Mouse (Mus musculus) layer of hippocampus, adult 18-20 months (tissue): Measurements from ENCODE around the gene Hsd3b6. TPM values are rescaled to one million over a fixed set of nuclear protein-coding genes. Genes with fewer than 3 reads are reported as not detected.
"Not testable (repeated sequence)": the region's sequence is repeated elsewhere in the genome, so short reads cannot be mapped to it uniquely, and the experiment has no call there.

ENCODE experiments used
- DNase-seq, 2 experiments: peaks; one replicate each; pipeline ENCODE4 v3.0.0; 2022; ENCODE audit warnings: low spot score in 2 of 2
- long read RNA-seq: library from polyadenylated mRNA; stranded (forward); transcript quantifications from one replicate; pipeline ENCODE4 v2.0.0, GENCODE M21; 2021
- total RNA-seq, 2 experiments: library from RNA; stranded (reverse); gene quantifications; 2 replicates each; pipeline ENCODE4 v1.2.3; 2021

The Hsd3b6 gene
- total RNA-seq, result not detected
- long read RNA-seq, result 0 reads

DNA sequence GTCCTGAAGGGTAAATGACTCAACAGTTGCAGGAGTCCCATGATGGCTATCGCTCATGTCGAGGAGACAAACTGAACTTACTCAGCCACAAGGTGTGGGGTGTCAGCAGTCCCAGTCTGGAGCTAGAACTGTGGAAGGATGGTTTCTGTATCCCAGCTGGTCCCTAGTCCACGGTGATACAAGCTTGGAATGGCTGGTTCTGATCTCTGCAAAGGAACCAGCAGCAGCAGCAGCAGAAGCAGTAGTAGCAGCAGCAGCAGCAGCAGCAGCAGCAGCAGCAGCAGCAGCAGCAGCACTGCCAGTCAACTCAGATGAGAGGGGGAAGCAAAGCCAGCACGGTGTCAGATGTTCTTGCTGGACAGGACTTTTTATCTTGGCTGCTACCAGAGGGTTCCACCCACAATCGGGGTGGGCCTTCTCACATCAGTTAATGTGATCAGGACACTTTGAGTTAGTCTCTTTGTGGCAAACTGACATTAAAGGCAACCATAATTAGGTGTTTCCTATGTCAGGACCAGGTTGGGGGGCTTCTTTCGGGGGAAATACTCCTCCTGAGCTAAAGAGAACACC is at the start of gene Hsd3b6:
TSS of gene Hsd3b6 (minus strand) at position 343 of the 570 bp plus-strand sequence.
- no peak for DNase-seq

DNA sequence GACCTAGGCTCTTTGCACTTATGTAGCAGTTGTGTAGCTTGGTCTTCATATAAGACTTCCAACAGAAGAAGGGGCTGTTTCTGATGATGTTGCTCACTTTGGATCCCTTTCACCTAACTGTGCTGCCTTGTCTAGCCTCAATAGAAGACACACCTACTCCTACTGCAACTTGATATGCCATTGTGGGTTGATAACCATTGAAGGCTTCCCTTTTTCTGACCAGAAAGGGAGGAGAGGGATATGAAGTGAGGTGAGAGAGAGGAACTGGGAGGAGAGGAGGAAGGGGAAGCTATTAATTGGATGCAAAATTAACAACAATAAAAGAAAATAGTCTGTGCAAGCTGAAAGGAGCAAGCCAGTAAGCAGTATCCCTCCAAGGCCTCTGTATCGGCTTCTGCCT is 48.6 kb upstream of the Hsd3b6 start:
- no peak for DNase-seq

DNA sequence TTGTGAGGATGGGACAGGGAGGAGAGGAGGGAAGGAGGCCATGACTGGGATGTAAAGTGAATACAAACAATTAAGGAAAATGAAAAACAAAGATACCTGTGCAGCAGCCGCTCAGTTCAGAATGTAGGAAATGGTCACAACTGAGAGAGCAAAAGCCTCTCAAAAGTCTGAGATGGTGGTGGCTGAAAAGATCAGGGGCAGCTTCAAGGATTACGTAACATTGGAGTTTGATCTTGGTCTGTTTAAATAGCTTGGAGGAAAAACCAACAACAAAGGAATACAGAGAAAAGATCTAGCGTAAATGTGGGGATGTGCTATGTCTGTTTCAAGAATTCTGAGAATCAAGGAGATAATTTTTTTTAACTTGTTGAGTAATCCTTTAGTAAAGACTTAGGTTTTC is 45.3 kb upstream of the Hsd3b6 start, which contains the start of gene Hsd3b1:
TSS of gene Hsd3b1 (minus strand) at position 219 of the 400 bp plus-strand sequence.
- no peak for DNase-seq

DNA sequence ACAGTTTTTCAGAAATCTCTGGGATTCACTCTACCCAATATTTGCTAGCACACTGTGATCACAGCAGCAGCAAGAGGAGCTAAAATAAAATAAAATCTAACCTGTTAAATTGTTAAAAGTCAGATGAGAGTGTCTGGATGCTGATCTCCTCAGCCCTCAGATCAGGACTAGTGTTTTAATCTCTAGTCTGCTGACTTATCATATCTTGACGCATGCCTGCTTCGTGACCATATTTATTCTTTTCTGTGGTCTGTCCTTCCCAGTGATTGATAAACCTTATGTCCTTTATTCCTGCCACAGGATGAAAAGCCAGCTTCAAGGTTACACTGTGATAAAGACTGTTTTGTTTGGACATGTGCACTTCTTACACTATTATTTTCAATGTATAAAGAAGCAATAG is 43.8 kb upstream of the Hsd3b6 start:
- DNase-seq, result no peak

DNA sequence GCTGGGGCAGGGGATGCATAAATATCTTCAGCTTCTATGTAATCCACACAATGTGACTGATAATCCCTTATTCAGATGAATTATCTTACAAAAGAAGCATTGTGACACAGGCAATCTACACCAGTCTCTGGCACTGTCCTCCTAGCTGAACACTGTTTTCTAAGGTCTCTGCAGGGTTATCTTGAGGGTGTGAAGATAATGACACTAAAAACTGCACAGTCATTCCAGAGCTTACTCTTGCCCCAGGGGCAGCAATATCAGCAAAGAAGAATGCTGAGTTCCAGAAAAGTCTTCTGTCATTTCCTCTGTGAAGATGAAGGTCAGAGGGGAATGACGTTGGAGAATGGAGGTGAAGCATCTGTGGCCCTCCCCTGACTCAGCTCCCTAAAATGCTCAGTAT is 42.6 kb upstream of the Hsd3b6 start:
- no peak for DNase-seq

DNA sequence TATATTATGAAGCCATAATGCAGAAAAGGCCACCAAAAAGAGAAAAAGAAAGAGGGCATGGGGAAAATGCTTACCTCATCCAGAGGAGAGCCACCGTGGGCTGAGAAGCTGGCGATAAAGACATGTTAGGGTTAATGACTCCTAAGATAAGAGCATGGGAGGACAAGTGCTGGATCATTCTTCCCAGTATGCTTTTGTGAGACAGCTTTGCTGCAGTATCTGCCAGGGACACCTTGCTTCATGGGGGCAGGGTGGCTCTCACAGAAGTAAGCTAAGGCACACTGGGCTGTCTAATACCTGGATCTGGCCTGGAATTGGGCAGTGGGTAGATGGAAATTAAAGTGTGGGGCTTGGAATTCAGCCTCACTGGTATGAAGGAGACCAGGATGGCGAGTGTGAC is 40.9 kb upstream of the Hsd3b6 start:
- DNase-seq, result no peak

- no peak for DNase-seq
Measured at GRCm38 (mm10) chr3:98853685-98854084, 39.4 kb upstream of the Hsd3b6 start.

- DNase-seq, result no peak
Measured at GRCm38 (mm10) chr3:98853051-98853450, 38.8 kb upstream of the Hsd3b6 start.

GRCm38 (mm10) chr3:98852631-98853030 is 38.4 kb upstream of the Hsd3b6 start:
- DNase-seq, result no peak

GRCm38 (mm10) chr3:98851853-98852252 is 37.6 kb upstream of the Hsd3b6 start:
- no peak for DNase-seq

- DNase-seq, result no peak
Measured at GRCm38 (mm10) chr3:98850262-98850661, 36.0 kb upstream of the Hsd3b6 start.

- DNase-seq, result no peak
Measured at GRCm38 (mm10) chr3:98848898-98849297, 34.7 kb upstream of the Hsd3b6 start.

GRCm38 (mm10) chr3:98812653-98813052 is 1.6 kb downstream of the Hsd3b6 start:
- DNase-seq, result not testable (repeated sequence)

DNA sequence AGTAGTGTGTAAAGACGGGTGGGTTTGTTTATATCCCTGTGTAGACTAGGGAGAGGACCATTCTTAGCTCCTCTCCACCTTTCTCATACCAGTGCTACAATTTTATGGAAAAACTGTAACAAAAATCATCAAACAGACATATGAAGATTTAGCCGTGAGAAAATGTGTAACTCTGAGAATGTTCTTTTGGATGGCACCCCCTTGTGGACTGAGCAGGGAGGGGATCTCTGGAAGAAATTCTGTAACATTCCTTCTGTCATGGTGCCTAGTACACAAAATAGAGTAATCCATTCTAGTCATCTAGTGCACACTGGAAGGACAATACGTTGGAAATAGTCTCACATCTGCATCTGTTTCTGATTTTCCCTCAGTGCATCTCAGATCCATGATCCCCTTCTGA is 9.2 kb downstream of the Hsd3b6 start:
- DNase-seq, result not testable (repeated sequence)

- DNase-seq, result no peak
Measured at GRCm38 (mm10) chr3:98786551-98786950, 27.7 kb downstream of the Hsd3b6 start.

- no peak for DNase-seq
Measured at GRCm38 (mm10) chr3:98782181-98782868, 31.9 kb downstream of the Hsd3b6 start.

- no peak for DNase-seq
Measured at GRCm38 (mm10) chr3:98780921-98781320, 33.3 kb downstream of the Hsd3b6 start.

DNA sequence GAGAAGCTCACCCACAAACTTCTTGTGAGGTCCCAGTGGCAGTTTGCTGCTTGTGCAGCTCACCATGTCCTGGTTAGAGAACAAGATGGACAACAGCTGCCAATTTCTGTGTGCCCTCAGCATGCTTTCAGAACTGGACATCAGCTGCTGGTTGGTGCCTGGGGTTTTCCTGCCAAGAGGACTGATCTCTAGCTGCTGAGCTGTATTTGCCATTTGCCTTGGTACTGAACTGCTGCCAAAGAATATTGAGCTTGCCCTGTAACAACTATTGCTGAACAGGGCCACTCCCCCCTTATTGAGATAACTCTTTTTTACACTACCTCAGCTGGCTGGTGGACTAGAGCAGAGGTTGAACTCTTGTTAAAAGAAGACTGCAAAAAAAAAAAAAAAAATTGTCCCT is 50.1 kb downstream of the Hsd3b6 start:
- DNase-seq, result no peak

DNA sequence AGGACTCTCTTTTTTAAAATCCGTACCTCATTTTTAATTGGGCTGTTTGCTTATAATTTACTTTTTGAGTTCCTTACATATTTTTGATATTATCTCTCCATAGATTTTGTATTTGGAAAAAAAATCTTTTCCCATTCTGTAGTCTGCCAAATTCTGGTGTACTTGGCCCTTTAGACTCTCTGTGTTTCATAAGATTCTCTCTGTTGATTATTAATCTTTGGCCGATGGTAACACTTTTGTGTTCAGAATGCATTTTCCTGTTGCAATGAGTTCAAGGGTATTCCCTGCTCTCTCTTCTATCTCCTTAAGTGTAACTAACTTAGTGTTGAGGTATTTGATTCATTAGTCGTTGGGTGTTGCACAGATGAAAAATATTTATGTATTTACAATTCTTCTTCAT is 57.4 kb downstream of the Hsd3b6 start:
- DNase-seq, result no peak
